Mouse (Mus musculus) liver, postnatal 0 days (tissue): ENCODE results near the gene Gzmn. TPM values are rescaled to one million over a fixed set of nuclear protein-coding genes. Genes with fewer than 3 reads are reported as not detected.
A peak's percentile ranks its signal among the peaks of the same experiment; 100 is the strongest.
"Not testable (repeated sequence)": the region's sequence is repeated elsewhere in the genome, so short reads cannot be mapped to it uniquely, and the experiment has no call there.

Experiments used
- ATAC-seq: fragments of 200-750 bp; cut with Nextera tagmentation; 2 replicates; pipeline ENCODE4 v1.8.0; 2017; ENCODE audit warnings: mild to moderate bottlenecking, moderate library complexity
- DNase-seq: peaks from one replicate; pipeline ENCODE4 v3.0.0-alpha.2; 2016
- H3K27ac ChIP-seq: fragments of 300-500 bp; sonication (generic); 2 replicates; pipeline ENCODE4 v1.5.1; 2014; ENCODE audit warnings: antibody characterized with exemption, moderate library complexity, mild to moderate bottlenecking, low read depth
- H3K27me3 ChIP-seq: fragments of 300-500 bp; sonication (generic); 2 replicates; pipeline ENCODE4 v1.6.1; 2014; ENCODE audit warnings: low read length, control low read depth, mixed read lengths; ENCODE audit not compliant: insufficient read depth
- H3K36me3 ChIP-seq: fragments of 300-500 bp; sonication (generic); replicated peaks from 2 replicates; pipeline ENCODE4 v1.6.1; 2014; ENCODE audit warnings: mild to moderate bottlenecking, control low read depth, low read length, moderate library complexity, mixed read lengths; ENCODE audit not compliant: insufficient read depth
- H3K4me1 ChIP-seq: fragments of 300-500 bp; sonication (generic); 2 replicates; pipeline ENCODE4 v1.6.1; 2014; ENCODE audit warnings: antibody characterized with exemption, mild to moderate bottlenecking, control low read depth; ENCODE audit not compliant: insufficient read depth
- H3K4me2 ChIP-seq: fragments of 300-500 bp; sonication (generic); 2 replicates; pipeline ENCODE4 v1.6.1; 2014; ENCODE audit warnings: low read depth, mild to moderate bottlenecking, low read length, moderate library complexity, mixed read lengths
- H3K4me3 ChIP-seq: fragments of 300-500 bp; sonication (generic); 2 replicates; pipeline ENCODE4 v1.5.1; 2014; ENCODE audit warnings: low read depth, low read length
- H3K9ac ChIP-seq: fragments of 300-500 bp; sonication (generic); replicated peaks from 2 replicates; pipeline ENCODE4 v1.6.1; 2014; ENCODE audit warnings: mild to moderate bottlenecking, moderate library complexity
- H3K9me3 ChIP-seq: fragments of 300-500 bp; sonication (generic); 2 replicates; pipeline ENCODE4 v1.6.1; 2016; ENCODE audit warnings: mild to moderate bottlenecking, control low read depth, low read length, mixed read lengths
- CTCF ChIP-seq: sonication (generic); IDR thresholded peaks from 2 replicates; pipeline ENCODE4 v1.5.1; 2016; ENCODE audit warnings: antibody characterized with exemption, low read depth
- EP300 ChIP-seq: IDR thresholded peaks from 2 replicates; pipeline ENCODE4 v1.6.1; 2016; ENCODE audit warnings: antibody characterized with exemption, low read depth, mild to moderate bottlenecking
- WGBS: fragments of 180-500 bp; shearing (Covaris S2); extraction: QIAGEN DNeasy Blood & Tissue Kit; methylation state at CpG from one replicate; pipeline ENCODE4 v1.1.7; 2014; ENCODE audit not compliant: insufficient replicate concordance; 5-methylcytosine and 5-hydroxymethylcytosine counted together
- polyA plus RNA-seq: library from polyadenylated mRNA; unstranded; fragments of >200 nt; fragmentation: Nextera tagmentation; extraction: Ambion mirVana; gene quantifications from 2 replicates; pipeline ENCODE4 v1.2.1, GENCODE M21; 2015

Gene Gzmn
- polyA plus RNA-seq, 1 experiment from 2014 or later, result not detected

DNA sequence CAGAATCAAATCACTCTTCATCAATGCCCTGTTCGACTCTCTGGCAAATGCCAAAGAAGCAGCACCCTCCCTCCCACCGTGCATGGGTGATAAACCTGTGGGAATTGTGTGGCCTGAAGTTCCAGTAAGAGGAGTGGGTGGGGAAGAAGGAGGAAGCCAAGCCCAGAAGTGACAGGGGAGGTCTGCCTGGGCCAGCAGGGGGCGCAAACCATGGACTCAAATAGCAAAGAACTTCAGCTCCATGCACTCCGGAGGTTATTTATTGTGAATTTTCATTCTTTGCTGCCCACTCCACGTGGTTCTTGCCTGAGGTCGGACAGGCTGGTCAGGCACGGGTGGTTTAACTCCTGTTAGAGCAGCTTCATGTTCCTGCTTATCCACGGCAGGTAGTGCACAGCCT lies 3.3 kb upstream of the Gzmn start:
- 22% methylated on average over 8 of the region's 8 CpGs for WGBS
- not testable (repeated sequence) for H3K9me3 ChIP-seq, H3K27me3 ChIP-seq, H3K27ac ChIP-seq, H3K36me3 ChIP-seq, H3K9ac ChIP-seq, H3K4me3 ChIP-seq, H3K4me2 ChIP-seq, ATAC-seq, H3K4me1 ChIP-seq
- peak; percentile 63 for TF ChIP-seq CTCF
- peak; percentile 54 for DNase-seq

GRCm38 (mm10) chr14:56173396-56173795 lies 1.0 kb downstream of the Gzmn start:
- Histone ChIP-seq H3K4me2 (no peak overlapping the region), H3K9me3 (no peaks in the 10 kb centered on the region), H3K9ac (no peak overlapping the region), H3K4me1 (no peaks in the 10 kb centered on the region), H3K36me3 (no peaks in the 10 kb centered on the region), H3K4me3 (no peak overlapping the region), H3K27me3 (no peaks in the 10 kb centered on the region), H3K27ac (no peak overlapping the region)
- WGBS, result 79% methylated on average over 6 of the region's 6 CpGs
- ATAC-seq (no peak), DNase-seq (no peak)
- no peak for TF ChIP-seq EP300

GRCm38 (mm10) chr14:56172744-56173143 lies 1.7 kb downstream of the Gzmn start:
- DNase-seq, result no peak
- H3K27me3 ChIP-seq, result no peaks in the 10 kb centered on the region
- ATAC-seq, result no peak

DNA sequence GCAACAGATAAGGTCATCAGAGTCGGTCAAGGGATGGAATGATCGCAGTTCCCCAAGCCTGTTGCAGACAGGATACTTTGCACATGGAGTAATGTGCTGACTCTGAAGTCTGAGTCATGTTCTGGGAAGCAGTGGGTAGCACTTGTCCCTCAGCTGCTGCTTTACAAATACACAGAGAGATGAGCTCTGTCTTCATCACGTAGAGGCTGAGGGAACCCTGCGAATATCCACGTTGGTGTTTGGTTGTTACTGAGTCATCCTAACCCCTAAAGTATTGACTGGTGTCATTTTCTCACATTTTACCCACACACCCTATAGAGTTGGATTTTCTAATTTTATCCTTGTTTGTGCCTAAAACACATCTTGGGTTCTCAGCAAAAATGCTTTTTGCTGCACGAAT lies 6.4 kb downstream of the Gzmn start:
- 54% methylated on average over 6 of the region's 6 CpGs for WGBS
- no peak for TF ChIP-seq CTCF

More at GRCm38 (mm10) chr14:56172744-56173143, 1.7 kb downstream of the Gzmn start:
- no peak overlapping the region for H3K27ac ChIP-seq
- H3K9me3 ChIP-seq, result no peaks in the 10 kb centered on the region
- no peaks in the 10 kb centered on the region for H3K4me1 ChIP-seq
- H3K4me2 ChIP-seq, result no peak overlapping the region
- 82% methylated on average over 5 of the region's 5 CpGs for WGBS
- TF ChIP-seq CTCF (no peak), EP300 (no peak)
- no peak overlapping the region for H3K9ac ChIP-seq
- H3K4me3 ChIP-seq, result no peak overlapping the region
- H3K36me3 ChIP-seq, result no peaks in the 10 kb centered on the region

GRCm38 (mm10) chr14:56162109-56162508 lies 12.3 kb downstream of the Gzmn start:
- TF ChIP-seq CTCF (no peak), EP300 (no peak)
- Histone ChIP-seq H3K9me3 (no peaks in the 10 kb centered on the region), H3K4me3 (no peak overlapping the region), H3K36me3 (no peaks in the 10 kb centered on the region), H3K4me1 (no peaks in the 10 kb centered on the region), H3K4me2 (no peak overlapping the region), H3K27ac (no peak overlapping the region), H3K27me3 (no peaks in the 10 kb centered on the region), H3K9ac (no peak overlapping the region)
- DNase-seq, result no peak
- WGBS, result 73% methylated on average over 2 of the region's 2 CpGs
- no peak for ATAC-seq

More for the DNA sequence above, 6.4 kb downstream of the Gzmn start:
- H3K9me3 ChIP-seq, result no peaks in the 10 kb centered on the region
- no peaks in the 10 kb centered on the region for H3K36me3 ChIP-seq
- H3K27me3 ChIP-seq, result no peaks in the 10 kb centered on the region
- no peak overlapping the region for H3K4me2 ChIP-seq
- no peak overlapping the region for H3K4me3 ChIP-seq
- H3K4me1 ChIP-seq, result no peaks in the 10 kb centered on the region
- DNase-seq, result no peak
- ATAC-seq, result no peak
- no peak overlapping the region for H3K9ac ChIP-seq
- no peak overlapping the region for H3K27ac ChIP-seq

GRCm38 (mm10) chr14:56159479-56159878 lies 14.9 kb downstream of the Gzmn start, which contains the start of gene Gzmg:
Gene Gzmg (minus strand): TSS chr14:56159579.
- not testable (repeated sequence) for H3K9ac ChIP-seq, DNase-seq, H3K9me3 ChIP-seq, H3K27ac ChIP-seq, H3K4me3 ChIP-seq, H3K36me3 ChIP-seq, H3K27me3 ChIP-seq, ATAC-seq, H3K4me1 ChIP-seq, H3K4me2 ChIP-seq
- 57% methylated on average over 2 of the region's 2 CpGs for WGBS

- ATAC-seq (no peak), DNase-seq (no peak)
- 59% methylated on average over 2 of the region's 2 CpGs for WGBS
- Histone ChIP-seq H3K4me2 (no peak overlapping the region), H3K9me3 (no peaks in the 10 kb centered on the region), H3K27ac (no peak overlapping the region), H3K9ac (no peak overlapping the region), H3K4me1 (no peaks in the 10 kb centered on the region), H3K27me3 (no peaks in the 10 kb centered on the region), H3K36me3 (no peaks in the 10 kb centered on the region), H3K4me3 (no peak overlapping the region)
- TF ChIP-seq EP300, result no peak
- TF ChIP-seq CTCF, result peak; percentile 51
These were observed 19.1 kb downstream of the Gzmn start for GRCm38 (mm10) chr14:56155340-56155739.

DNA sequence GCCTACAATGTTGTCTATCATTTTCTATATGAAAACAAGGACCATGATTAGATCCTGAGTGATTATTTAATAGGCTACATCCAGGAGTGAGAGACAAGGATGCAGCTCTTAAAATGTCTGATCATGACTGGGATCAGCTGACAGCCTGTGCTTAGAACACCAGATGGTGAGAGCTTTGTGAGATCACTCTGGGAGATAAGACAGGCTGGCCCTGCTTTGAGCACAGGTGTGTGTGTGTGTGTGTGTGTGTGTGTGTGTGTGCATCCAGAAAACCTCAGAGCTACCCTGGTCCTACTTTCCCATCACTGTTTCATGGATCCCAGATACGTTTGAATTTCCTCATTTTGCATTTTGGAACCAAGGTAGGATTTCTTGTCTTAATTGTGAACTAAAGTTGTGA lies 40.7 kb downstream of the Gzmn start:
- ATAC-seq, H3K4me1 ChIP-seq: not testable (repeated sequence)

DNA sequence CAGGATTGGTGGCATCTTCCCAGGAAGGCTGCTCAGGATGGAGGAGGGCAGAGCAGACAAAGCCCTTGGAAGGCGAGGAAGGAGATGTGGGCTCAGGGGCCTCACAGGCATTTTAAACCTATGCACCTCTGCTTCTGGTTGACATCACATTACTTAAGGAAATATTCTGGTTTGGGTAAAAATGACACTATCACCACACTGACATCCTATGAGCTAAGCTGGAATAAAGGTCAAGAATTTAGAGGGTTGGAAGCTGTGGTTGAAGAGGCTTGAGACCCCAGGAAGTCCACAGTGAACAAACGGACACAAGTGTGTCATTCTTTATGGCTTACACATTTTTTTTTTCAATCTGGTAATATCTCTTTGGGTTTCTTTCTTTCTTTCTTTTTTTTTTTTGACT lies 41.9 kb downstream of the Gzmn start, which contains the start of gene Gzmd:
Gzmd (minus strand) TSS at position 101 of the 400 bp plus-strand sequence.
- DNase-seq, H3K27me3 ChIP-seq, ATAC-seq, H3K27ac ChIP-seq, H3K36me3 ChIP-seq, H3K4me2 ChIP-seq, H3K9ac ChIP-seq, H3K9me3 ChIP-seq, H3K4me1 ChIP-seq, H3K4me3 ChIP-seq: not testable (repeated sequence)
- 56% methylated on average over 2 of the region's 2 CpGs for WGBS

More for the DNA sequence above, 40.7 kb downstream of the Gzmn start:
- not testable (repeated sequence) for H3K4me3 ChIP-seq, H3K9ac ChIP-seq, DNase-seq, H3K27me3 ChIP-seq, H3K9me3 ChIP-seq, H3K4me2 ChIP-seq, H3K27ac ChIP-seq, H3K36me3 ChIP-seq
- 63% methylated on average over 1 of the region's 1 CpGs for WGBS
